Mouse (Mus musculus) testis, adult 2 months (tissue): ENCODE measurements around the gene Senp7.

Experiments
- CTCF ChIP-seq: fragments of 200-500 bp; IDR thresholded peaks from 2 replicates; pipeline ENCODE4 v1.5.1; 2012; ENCODE audit warnings: low read depth, mild to moderate bottlenecking, inconsistent platforms, low read length, moderate library complexity; ENCODE audit not compliant: control insufficient read depth, insufficient read depth, insufficient replicate concordance
- POLR2A ChIP-seq: fragments of 200-500 bp; IDR thresholded peaks from 2 replicates; pipeline ENCODE4 v1.6.1; 2012; ENCODE audit warnings: low read depth, mild to moderate bottlenecking, inconsistent platforms, low read length, moderate library complexity; ENCODE audit not compliant: control insufficient read depth

DNA sequence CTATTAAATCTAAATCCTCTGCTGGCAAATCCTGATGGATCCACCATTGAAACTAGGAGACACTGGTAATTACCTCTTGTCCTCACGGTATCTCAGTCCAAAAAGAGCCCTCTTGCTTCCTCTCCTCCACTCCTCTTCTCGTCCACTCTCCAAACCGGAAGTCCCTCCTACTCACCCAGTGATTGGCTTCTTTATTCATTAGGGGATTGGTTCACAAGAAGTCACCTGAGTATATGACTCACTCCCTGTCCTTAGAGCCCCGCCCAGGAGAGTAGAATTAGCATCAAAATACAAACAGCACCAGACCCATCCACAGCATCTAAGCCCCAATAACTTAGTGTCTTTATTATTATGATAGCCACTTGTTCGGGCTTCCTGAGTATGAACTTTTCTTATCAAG, 68.0 kb downstream of the Senp7 start:
- TF ChIP-seq POLR2A (no peak), CTCF (no peak)
